Mouse (Mus musculus) CH12.LX (cell line): ENCODE results near the gene Tmem212. TPM values are rescaled to one million over a fixed set of nuclear protein-coding genes. Genes with fewer than 3 reads are reported as not detected.
"Not testable (repeated sequence)": the region's sequence is repeated elsewhere in the genome, so short reads cannot be mapped to it uniquely, and the experiment has no call there.

Experiments used
- DNase-seq: peaks from one replicate; pipeline ENCODE4 v3.0.0-alpha.2; 2013; ENCODE audit errors: extremely low read depth
- H3K27ac ChIP-seq: 2 replicates; pipeline ENCODE4 v1.5.1; 2012; ENCODE audit warnings: low read depth, mild to moderate bottlenecking, control low read depth, moderate library complexity; ENCODE audit not compliant: insufficient read depth
- H3K27me3 ChIP-seq: replicated peaks from 2 replicates; pipeline ENCODE3; 2012; ENCODE audit warnings: inconsistent platforms
- H3K36me3 ChIP-seq, 2 experiments: replicated peaks in 1 of 2; 2 replicates each; pipeline versions ENCODE3 to v1.6.1; 2012; ENCODE audit warnings: inconsistent platforms in 1 of 2, low read length in 1 of 2, mild to moderate bottlenecking in 1 of 2, mixed read lengths in 1 of 2, moderate library complexity in 1 of 2; ENCODE audit not compliant: control insufficient read depth in 1 of 2, insufficient read depth in 1 of 2
- H3K4me1 ChIP-seq, 2 experiments: 2 replicates each; pipeline ENCODE4 v1.6.1; 2012; ENCODE audit warnings: inconsistent platforms in 1 of 2, moderate library complexity in 1 of 2; ENCODE audit not compliant: insufficient read depth in 2 of 2, control insufficient read depth in 1 of 2
- H3K4me2 ChIP-seq: 2 replicates; pipeline ENCODE4 v1.6.1; 2012; ENCODE audit warnings: low read depth, mild to moderate bottlenecking, control low read depth; ENCODE audit not compliant: poor library complexity, insufficient read depth, severe bottlenecking
- H3K4me3 ChIP-seq, 3 experiments: fragments of 150-350 bp in 1 of 3; sonication (generic) in 1 of 3; replicated peaks in 1 of 3; 2 replicates each; pipeline versions ENCODE3 to v1.5.1; 2011 to 2012; ENCODE audit warnings: low read depth in 2 of 3, low read length in 2 of 3, mild to moderate bottlenecking in 2 of 3, moderate library complexity in 2 of 3, control low read depth in 1 of 3, improper control_type of control experiment in 1 of 3, inconsistent platforms in 1 of 3, mixed read lengths in 1 of 3; ENCODE audit not compliant: poor library complexity in 1 of 3
- H3K79me2 ChIP-seq: replicated peaks from 2 replicates; pipeline ENCODE4 v1.6.1; 2012; ENCODE audit warnings: mild to moderate bottlenecking, moderate library complexity; ENCODE audit not compliant: control insufficient read depth, poor library complexity, insufficient read depth, severe bottlenecking; ENCODE audit errors: extremely low read depth
- H3K9ac ChIP-seq: 2 replicates; pipeline ENCODE4 v1.6.1; 2012; ENCODE audit warnings: low read depth, mild to moderate bottlenecking, control low read depth, moderate library complexity; ENCODE audit not compliant: insufficient read depth
- H3K9me3 ChIP-seq: replicated peaks from 2 replicates; pipeline ENCODE3; 2012; ENCODE audit warnings: low read length, inconsistent platforms, mixed read lengths
- BHLHE40 ChIP-seq: IDR thresholded peaks from 2 replicates; pipeline ENCODE4 v1.6.1; 2011; ENCODE audit warnings: mild to moderate bottlenecking, low read depth, low read length, improper control_type of control experiment
- CHD1 ChIP-seq: IDR thresholded peaks from 2 replicates; pipeline ENCODE4 v1.6.1; 2012; ENCODE audit warnings: low read depth, low read length, improper control_type of control experiment, inconsistent platforms
- CHD2 ChIP-seq: IDR thresholded peaks from 2 replicates; pipeline ENCODE4 v1.6.1; 2011; ENCODE audit warnings: low read length, improper control_type of control experiment
- CTCF ChIP-seq, 2 experiments: IDR thresholded peaks in 1 of 2; conservative IDR thresholded peaks in 1 of 2; 2 replicates each; pipeline ENCODE4 v1.5.1; 2011 to 2012; ENCODE audit warnings: low read depth in 2 of 2, low read length in 2 of 2, improper control_type of control experiment in 1 of 2, inconsistent platforms in 1 of 2, mild to moderate bottlenecking in 1 of 2, moderate library complexity in 1 of 2
- ELF1 ChIP-seq: IDR thresholded peaks from 2 replicates; pipeline ENCODE4 v1.6.1; 2014; ENCODE audit warnings: low read depth, mild to moderate bottlenecking, inconsistent platforms, low read length, improper control_type of control experiment
- EP300 ChIP-seq: IDR thresholded peaks from 2 replicates; pipeline ENCODE4 v1.6.1; 2011; ENCODE audit warnings: low read length, improper control_type of control experiment
- ETS1 ChIP-seq: conservative IDR thresholded peaks from 2 replicates; pipeline ENCODE4 v1.6.1; 2012; ENCODE audit warnings: low read depth, mild to moderate bottlenecking, inconsistent platforms, low read length, improper control_type of control experiment, moderate library complexity
- GABPA ChIP-seq: IDR thresholded peaks from 2 replicates; pipeline ENCODE4 v1.6.1; 2012; ENCODE audit warnings: low read depth, low read length, improper control_type of control experiment, inconsistent platforms; ENCODE audit not compliant: insufficient replicate concordance
- IRF4 ChIP-seq: IDR thresholded peaks from 2 replicates; pipeline ENCODE4 v1.6.1; 2014; ENCODE audit warnings: low read depth, mild to moderate bottlenecking, inconsistent platforms, low read length, improper control_type of control experiment
- JUND ChIP-seq: conservative IDR thresholded peaks from 2 replicates; pipeline ENCODE4 v1.6.1; 2011; ENCODE audit warnings: low read depth, low read length, improper control_type of control experiment
- MAX ChIP-seq: IDR thresholded peaks from 2 replicates; pipeline ENCODE4 v1.6.1; 2011; ENCODE audit warnings: low read length, improper control_type of control experiment
- POLR2A ChIP-seq: IDR thresholded peaks from 2 replicates; pipeline ENCODE4 v1.6.1; 2011; ENCODE audit warnings: low read depth, mild to moderate bottlenecking, improper control_type of control experiment, low read length
- POLR2AphosphoS2 ChIP-seq: IDR thresholded peaks from 2 replicates; pipeline ENCODE4 v1.6.1; 2011; ENCODE audit warnings: low read depth, low read length, improper control_type of control experiment
- RCOR1 ChIP-seq: conservative IDR thresholded peaks from 2 replicates; pipeline ENCODE4 v1.6.1; 2012; ENCODE audit warnings: low read depth, mild to moderate bottlenecking, inconsistent platforms, low read length, improper control_type of control experiment
- TCF12 ChIP-seq: IDR thresholded peaks from 2 replicates; pipeline ENCODE4 v1.6.1; 2014; ENCODE audit warnings: low read depth, mild to moderate bottlenecking, inconsistent platforms, low read length, improper control_type of control experiment
- UBTF ChIP-seq: IDR thresholded peaks from 2 replicates; pipeline ENCODE4 v1.6.1; 2012; ENCODE audit warnings: low read depth, mild to moderate bottlenecking, inconsistent platforms, low read length, improper control_type of control experiment, moderate library complexity
- USF1 ChIP-seq: IDR thresholded peaks from 2 replicates; pipeline ENCODE4 v1.6.1; 2014; ENCODE audit warnings: low read depth, mild to moderate bottlenecking, inconsistent platforms, low read length, improper control_type of control experiment
- ZC3H11A ChIP-seq: IDR thresholded peaks from 2 replicates; pipeline ENCODE4 v1.6.1; 2012; ENCODE audit warnings: low read depth, mild to moderate bottlenecking, inconsistent platforms, low read length, improper control_type of control experiment
- ZKSCAN1 ChIP-seq: IDR thresholded peaks from 2 replicates; pipeline ENCODE4 v1.6.1; 2012; ENCODE audit warnings: low read depth, inconsistent platforms, low read length, improper control_type of control experiment, borderline replicate concordance
- ZMIZ1 ChIP-seq: IDR thresholded peaks from 2 replicates; pipeline ENCODE4 v1.6.1; 2012; ENCODE audit warnings: low read depth, mild to moderate bottlenecking, inconsistent platforms, low read length, improper control_type of control experiment
- ZNF384 ChIP-seq: IDR thresholded peaks from 2 replicates; pipeline ENCODE4 v1.6.1; 2012; ENCODE audit warnings: low read depth, low read length, improper control_type of control experiment, inconsistent platforms
- dilution Hi-C: fragments of 300-500 bp; cut with MboI; formaldehyde crosslinking; loops from 2 replicates; pipeline ENCODE4 v1.14.3; 2020; ENCODE audit warnings: low sequenced_read_pairs; ENCODE audit not compliant: extremely low pct_unique_long_range_greater_than_20kb, extremely low pct_ligation_motif_present
- in situ Hi-C: fragments of 300-500 bp; cut with MboI; formaldehyde crosslinking; loops from 3 replicates; pipeline ENCODE4 v1.14.3; 2019; ENCODE audit warnings: low sequenced_read_pairs, low pct_ligation_motif_present, low pct_unique_long_range_greater_than_20kb, mixed read lengths
- polyA plus RNA-seq: library from polyadenylated mRNA; unstranded; fragments of >175 nt; gene quantifications from 2 replicates; pipeline ENCODE4 v1.2.1, GENCODE M21; 2012; ENCODE audit warnings: low read depth; ENCODE audit not compliant: insufficient read length
- total RNA-seq, 2 experiments: library from RNA; depleted of rRNA; stranded (reverse); fragments of 300-350 nt in 1 of 2; fragments of >200 nt in 1 of 2; gene quantifications; 2 replicates each; pipeline ENCODE4 v1.2.3; 2012 to 2014

Tmem212 gene
- total RNA-seq (2012; rRNA removed) (not detected in 2 replicates), total RNA-seq (2014; rRNA removed) (not detected in 2 replicates), polyA plus RNA-seq (not detected in 2 replicates)

DNA sequence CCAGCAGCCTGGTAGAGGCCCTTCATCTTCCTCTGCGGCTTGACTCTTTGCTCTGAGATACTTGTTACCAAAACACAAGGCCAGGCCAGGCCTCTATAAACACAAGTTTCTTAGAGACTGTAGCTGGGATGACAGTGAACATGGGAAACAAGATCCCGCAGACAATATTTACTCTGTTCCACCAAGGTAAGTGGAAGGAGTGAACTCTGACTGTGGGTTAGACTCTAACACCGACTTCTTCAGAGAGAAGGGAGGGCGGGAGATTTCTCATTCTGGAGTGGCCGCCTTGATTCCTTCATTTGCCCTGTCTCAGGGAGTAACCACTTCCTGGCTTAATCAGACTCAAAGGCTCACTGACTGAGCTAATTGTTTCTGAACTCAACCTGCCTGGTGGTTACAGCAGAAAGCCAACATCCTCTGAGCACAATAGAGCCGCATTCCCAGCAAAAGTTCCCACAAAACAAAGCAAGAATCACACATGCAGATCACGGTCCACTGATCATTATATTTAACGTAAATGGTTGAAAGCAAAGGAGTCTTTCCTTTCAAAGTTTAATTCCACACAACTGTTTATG is at the start of gene Tmem212:
Gene Tmem212 (minus strand): TSS at position 51 of the 575 bp plus-strand sequence.
- H3K79me2 ChIP-seq, result no peaks in the 10 kb centered on the region
- H3K4me3 ChIP-seq, result no peak within 1 kb of the TSS
- peaks cover 80% of the 10 kb centered on the region for H3K9me3 ChIP-seq
- no peaks in the 10 kb centered on the region for H3K36me3 ChIP-seq
- no peak for TF ChIP-seq USF1
- TF ChIP-seq IRF4, result no peak
- no peak for TF ChIP-seq RCOR1
- no peak for TF ChIP-seq POLR2AphosphoS2
- no peak for TF ChIP-seq UBTF
- TF ChIP-seq ZMIZ1, result no peak
- TF ChIP-seq ZKSCAN1, result no peak
- TF ChIP-seq MAX, result no peak
- TF ChIP-seq JUND, result no peak
- no peak for TF ChIP-seq POLR2A
- TF ChIP-seq BHLHE40, result no peak
- H3K27me3 ChIP-seq, result no peaks in the 10 kb centered on the region
- no peak for DNase-seq
- in situ Hi-C loops (no loop called here), dilution Hi-C loops (no loop called here)
- no peak within 1 kb of the TSS for H3K27ac ChIP-seq
- no peaks in the 10 kb centered on the region for H3K4me1 ChIP-seq
- H3K9ac ChIP-seq, result no peak within 1 kb of the TSS
- no peak within 1 kb of the TSS for H3K4me2 ChIP-seq

DNA sequence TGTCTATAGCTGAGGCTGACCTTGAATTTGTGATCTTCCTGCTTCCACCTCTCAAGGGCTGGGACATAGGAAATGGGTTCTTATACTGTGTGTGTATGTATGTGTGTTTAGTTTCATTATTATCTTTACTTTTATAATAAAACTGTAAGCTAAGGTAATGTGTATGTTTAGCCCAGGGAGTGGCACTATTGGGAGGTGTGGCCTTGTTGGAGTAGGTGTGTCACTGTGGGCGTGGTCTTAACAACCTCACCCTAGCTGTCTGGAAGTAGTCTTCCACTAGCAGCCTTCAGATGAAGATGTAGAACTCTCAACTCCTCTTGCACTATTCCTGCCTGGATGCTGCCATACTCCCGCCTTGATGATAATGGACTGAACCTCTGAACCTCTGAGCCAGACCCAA is 49.2 kb upstream of the Tmem212 start:
- in situ Hi-C loops, H3K79me2 ChIP-seq, dilution Hi-C loops: not testable (repeated sequence)

DNA sequence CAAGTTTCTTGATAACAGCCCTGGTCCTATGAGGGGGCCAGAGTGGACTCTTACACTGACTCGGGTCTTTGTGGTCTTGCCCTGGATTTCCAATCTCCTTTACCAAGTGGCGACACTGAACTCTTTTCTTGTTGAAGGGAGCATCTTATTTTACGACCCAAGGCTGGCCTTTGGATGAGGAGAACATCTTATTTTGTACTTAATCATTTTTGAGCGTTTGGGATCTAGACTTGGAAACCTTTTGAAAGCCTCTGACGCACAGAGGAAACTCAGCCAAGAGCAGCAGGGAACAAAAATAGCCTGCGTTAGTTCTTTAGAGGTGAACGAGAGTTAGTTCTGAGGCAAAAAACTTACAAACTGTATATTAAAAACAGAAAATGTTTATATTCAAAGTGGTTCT is 46.8 kb upstream of the Tmem212 start:
- in situ Hi-C loops (no loop called here), dilution Hi-C loops (no loop called here)
- Histone ChIP-seq H3K36me3 (no peaks in the 10 kb centered on the region), H3K9me3 (peaks cover 72% of the 10 kb centered on the region), H3K27ac (no peak overlapping the region), H3K79me2 (no peaks in the 10 kb centered on the region), H3K4me2 (no peak overlapping the region), H3K4me3 (no peak overlapping the region), H3K4me1 (no peaks in the 10 kb centered on the region), H3K9ac (no peak overlapping the region), H3K27me3 (no peaks in the 10 kb centered on the region)
- DNase-seq, result no peak
- TF ChIP-seq CHD2, result no peak
- no peak for TF ChIP-seq GABPA
- TF ChIP-seq ZMIZ1, result no peak
- TF ChIP-seq TCF12, result no peak
- TF ChIP-seq UBTF, result no peak
- TF ChIP-seq ELF1, result no peak
- no peak for TF ChIP-seq ZC3H11A
- TF ChIP-seq ZNF384, result no peak
- TF ChIP-seq ETS1, result no peak
- no peak for TF ChIP-seq IRF4
- no peak for TF ChIP-seq CTCF (conservative IDR thresholded peaks at IDR 0.05 in 1 of 2, IDR thresholded peaks at IDR 0.05 in 1 of 2; ENCODE audit: low read depth in 2 of 2, low read length in 2 of 2)
- TF ChIP-seq CHD1, result no peak
- TF ChIP-seq MAX, result no peak
- TF ChIP-seq JUND, result no peak
- no peak for TF ChIP-seq POLR2AphosphoS2
- TF ChIP-seq EP300, result no peak

More for the DNA sequence above, 49.2 kb upstream of the Tmem212 start:
- not testable (repeated sequence) for H3K4me1 ChIP-seq, H3K4me2 ChIP-seq, H3K27ac ChIP-seq, DNase-seq, H3K4me3 ChIP-seq, H3K27me3 ChIP-seq, H3K9ac ChIP-seq, H3K36me3 ChIP-seq
- peaks cover 66% of the 10 kb centered on the region for H3K9me3 ChIP-seq
